Mouse (Mus musculus) CD8-positive naive resting alpha-beta T cell, adult 57 days (primary cell): ENCODE data around the gene Muc3. TPM values are rescaled to one million over a fixed set of nuclear protein-coding genes. Genes with fewer than 3 reads are reported as not detected.

Experiments used
- total RNA-seq: library from RNA; stranded (reverse); gene quantifications from one replicate; pipeline ENCODE4 v1.2.4, GENCODE M21; 2023

The Muc3 gene
- not detected for total RNA-seq

GRCm38 (mm10) chr5:137149272-137149882 is at the start of gene Muc3:
Gene Muc3, minus strand, starts transcription at chr5:137149322.

GRCm38 (mm10) chr5:137115866-137116847 is 33.0 kb downstream of the Muc3 start, which contains the start of gene Trim56:
Gene Trim56, minus strand, starts transcription at chr5:137116209.

Other genes starting within 250 kb of the Muc3 start
- gene Ift22, start 241.2 kb downstream of the Muc3 start, total RNA-seq: 3.7 TPM
- gene Fis1, start 196.0 kb downstream of the Muc3 start, total RNA-seq: 119 TPM
- gene Cldn15, start 182.7 kb downstream of the Muc3 start, total RNA-seq: 0.28 TPM
- gene Plod3, start 162.3 kb downstream of the Muc3 start, total RNA-seq: 13.6 TPM
- 22.6 TPM for gene Znhit1, start 161.3 kb downstream of the Muc3 start, total RNA-seq
- gene Vgf, start 122.9 kb downstream of the Muc3 start, total RNA-seq: not detected
- gene Ap1s1, start 103.2 kb downstream of the Muc3 start, total RNA-seq: 25.9 TPM
- gene Serpine1, start 77.1 kb downstream of the Muc3 start, total RNA-seq: not detected
- gene Trim56, start 33.1 kb downstream of the Muc3 start, total RNA-seq: 87.5 TPM
- gene Muc3a, start 63.1 kb upstream of the Muc3 start, total RNA-seq: 3.5 TPM
- gene Ache, start 138.2 kb upstream of the Muc3 start, total RNA-seq: 0.80 TPM
- 0.86 TPM for gene Ufsp1, start 145.3 kb upstream of the Muc3 start, total RNA-seq
- 437 TPM for gene Srrt, start 158.4 kb upstream of the Muc3 start, total RNA-seq
- 7.5 TPM for gene Trip6, start 165.1 kb upstream of the Muc3 start, total RNA-seq
- 16.9 TPM for gene Slc12a9, start 184.3 kb upstream of the Muc3 start, total RNA-seq
- 0.21 TPM for gene Ephb4, start 200.8 kb upstream of the Muc3 start, total RNA-seq